ENCODE assay signal across 7 mouse cellular contexts in the genomic region with DNA sequence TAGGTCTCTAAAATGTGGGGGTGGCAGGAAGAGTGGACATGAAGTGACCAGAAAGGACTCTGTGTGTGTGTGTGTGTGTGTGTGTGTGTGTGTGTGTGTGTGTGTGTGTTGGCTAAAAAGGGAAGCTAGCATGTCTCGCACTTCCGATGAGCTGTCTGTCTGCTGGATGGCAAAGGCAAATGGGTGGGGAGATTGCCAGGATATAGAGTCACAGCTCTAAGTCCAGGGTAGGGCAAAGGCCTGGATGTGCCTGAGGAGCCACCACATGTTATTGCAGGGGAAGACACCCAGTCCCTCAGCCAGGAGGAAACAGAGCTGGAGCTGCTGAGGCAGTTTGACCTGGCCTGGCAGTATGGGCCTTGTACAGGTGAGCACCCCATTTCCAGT. TPM values are rescaled to one million over a fixed set of nuclear protein-coding genes. Genes with fewer than 3 reads are reported as not detected.
DNase-seq lines count a peak whose midpoint lies in the region; ATAC-seq lines count a peak whose summit lies in the region.

No protein-coding gene starts in this region.

- no peaks in the 10 kb centered on the region for H3K36me3 ChIP-seq in neural tube, embryonic 11.5 days (ENCODE audit: control insufficient read depth, insufficient read depth, low read length)
- H3K36me3 ChIP-seq in embryonic facial prominence, embryonic 12.5 days, result no peaks in the 10 kb centered on the region
- H3K36me3 ChIP-seq in intestine, embryonic 14.5 days (ENCODE audit: control insufficient read depth, insufficient read depth, low read length), result no peaks in the 10 kb centered on the region
- no peaks in the 10 kb centered on the region for H3K36me3 ChIP-seq in midbrain, embryonic 14.5 days (ENCODE audit: control insufficient read depth, insufficient read depth, low read length)

- no peak for DNase-seq in neural tube, embryonic 11.5 days (ENCODE audit: low spot score)
- no peak for DNase-seq in neural tube, embryonic 10.5 days (ENCODE audit: extremely low spot score, low spot score)
- DNase-seq in intestine, embryonic 14.5 days (ENCODE audit: low spot score), result no peak
- no peak for DNase-seq in midbrain, embryonic 14.5 days
- DNase-seq in adrenal gland, adult 18-20 months (ENCODE audit: low spot score in 2 of 2), result no peak
- no peak for DNase-seq in adrenal gland, postnatal 4 days (ENCODE audit: low spot score in 2 of 2)

- no peak overlapping the region for H3K27ac ChIP-seq in neural tube, embryonic 11.5 days (ENCODE audit: low read depth, low read length)
- H3K27ac ChIP-seq in embryonic facial prominence, embryonic 12.5 days, result peak overlapping the region; percentile 60
- peak overlapping the region; percentile 82 for H3K27ac ChIP-seq in intestine, embryonic 14.5 days (ENCODE audit: low read depth)
- peak overlapping the region; percentile 74 for H3K27ac ChIP-seq in midbrain, embryonic 14.5 days (replicated peaks; ENCODE audit: low read depth, low read length)

- peak overlapping the region; percentile 46 for H3K4me3 ChIP-seq in neural tube, embryonic 11.5 days (ENCODE audit: low read depth, low read length)
- peak overlapping the region; percentile 65 for H3K4me3 ChIP-seq in embryonic facial prominence, embryonic 12.5 days
- H3K4me3 ChIP-seq in intestine, embryonic 14.5 days (ENCODE audit: low read depth, low read length), result peak overlapping the region; percentile 62
- peak overlapping the region; percentile 55 for H3K4me3 ChIP-seq in midbrain, embryonic 14.5 days (replicated peaks; ENCODE audit: low read depth, low read length)

- peak overlapping the region; percentile 74 for H3K4me2 ChIP-seq in neural tube, embryonic 11.5 days (ENCODE audit: low read depth)
- peak overlapping the region; percentile 96 for H3K4me2 ChIP-seq in embryonic facial prominence, embryonic 12.5 days (replicated peaks)
- H3K4me2 ChIP-seq in intestine, embryonic 14.5 days (ENCODE audit: low read length), result peak overlapping the region; percentile 66
- peak overlapping the region; percentile 86 for H3K4me2 ChIP-seq in midbrain, embryonic 14.5 days (ENCODE audit: low read length)

- no peaks in the 10 kb centered on the region for H3K9me3 ChIP-seq in neural tube, embryonic 11.5 days (ENCODE audit: control insufficient read depth, low read length)
- H3K9me3 ChIP-seq in embryonic facial prominence, embryonic 12.5 days, result no peaks in the 10 kb centered on the region
- no peaks in the 10 kb centered on the region for H3K9me3 ChIP-seq in intestine, embryonic 14.5 days (ENCODE audit: control insufficient read depth, low read length)
- no peaks in the 10 kb centered on the region for H3K9me3 ChIP-seq in midbrain, embryonic 14.5 days (ENCODE audit: control insufficient read depth, low read length)

- WGBS in neural tube, embryonic 11.5 days, result 73% methylated on average over 2 of the region's 2 CpGs
- WGBS in embryonic facial prominence, embryonic 12.5 days, result 27% methylated on average over 2 of the region's 2 CpGs
- 41% methylated on average over 2 of the region's 2 CpGs for whole genome bisulfite sequencing in intestine, embryonic 14.5 days
- WGBS in midbrain, embryonic 14.5 days, result 52% methylated on average over 2 of the region's 2 CpGs

- peak overlapping the region; percentile 57 for H3K9ac ChIP-seq in neural tube, embryonic 11.5 days (ENCODE audit: low read length)
- peak overlapping the region; percentile 61 for H3K9ac ChIP-seq in embryonic facial prominence, embryonic 12.5 days
- H3K9ac ChIP-seq in intestine, embryonic 14.5 days (ENCODE audit: low read length), result peak overlapping the region; percentile 48
- peak overlapping the region; percentile 68 for H3K9ac ChIP-seq in midbrain, embryonic 14.5 days (replicated peaks; ENCODE audit: low read length)

- no peaks in the 10 kb centered on the region for H3K27me3 ChIP-seq in neural tube, embryonic 11.5 days (ENCODE audit: control insufficient read depth, insufficient read depth, low read length)
- peaks cover 4% of the 10 kb centered on the region for H3K27me3 ChIP-seq in embryonic facial prominence, embryonic 12.5 days
- no peaks in the 10 kb centered on the region for H3K27me3 ChIP-seq in intestine, embryonic 14.5 days (replicated peaks; ENCODE audit: control insufficient read depth, insufficient read depth, low read length)
- H3K27me3 ChIP-seq in midbrain, embryonic 14.5 days (ENCODE audit: control insufficient read depth, insufficient read depth, low read length), result no peaks in the 10 kb centered on the region

- no peak for ATAC-seq in neural tube, embryonic 11.5 days (ENCODE audit: insufficient read depth, low FRiP score, low TSS enrichment)
- no peak for ATAC-seq in embryonic facial prominence, embryonic 12.5 days (ENCODE audit: insufficient number of reproducible peaks, insufficient read depth, low FRiP score, low TSS enrichment)
- ATAC-seq in intestine, embryonic 14.5 days (replicated peaks; ENCODE audit: low FRiP score, low TSS enrichment, low read depth), result no peak
- no peak for ATAC-seq in midbrain, embryonic 14.5 days (ENCODE audit: low FRiP score, low TSS enrichment)

- peaks cover 3% of the 10 kb centered on the region; the same call in 1 of the 2 replicates for H3K4me1 ChIP-seq in neural tube, embryonic 11.5 days (ENCODE audit: control insufficient read depth, insufficient read depth, low read length)
- H3K4me1 ChIP-seq in embryonic facial prominence, embryonic 12.5 days, result peaks cover 20% of the 10 kb centered on the region
- peaks cover 21% of the 10 kb centered on the region for H3K4me1 ChIP-seq in intestine, embryonic 14.5 days (replicated peaks; ENCODE audit: control insufficient read depth, insufficient read depth, low read length)
- peaks cover 11% of the 10 kb centered on the region for H3K4me1 ChIP-seq in midbrain, embryonic 14.5 days (ENCODE audit: control insufficient read depth, insufficient read depth, low read length)

RNA-seq across cellular contexts. Expression of a gene that starts 0.5 kb away (rescaled TPM):
- 14.7 and 15.2 TPM in 2 replicates for polyA plus RNA-seq in neural tube, embryonic 11.5 days (2014; fragmentation: Nextera tagmentation; extraction: Ambion mirVana)
- polyA plus RNA-seq in embryonic facial prominence, embryonic 12.5 days (2016; fragmentation: Nextera tagmentation; extraction: Ambion mirVana), result 14.9 and 21.6 TPM in 2 replicates
- 30.8 and 30.9 TPM in 2 replicates for polyA plus RNA-seq in intestine, embryonic 14.5 days (2014; fragmentation: Nextera tagmentation; extraction: Ambion mirVana)
- 18.5 and 19.1 TPM in 2 replicates for polyA plus RNA-seq in midbrain, embryonic 14.5 days (2014; fragmentation: Nextera tagmentation; extraction: Ambion mirVana)
- 10 to 100 TPM; 41.0 to 44.4 TPM for total RNA-seq in adrenal gland, adult 18-20 months (2021)
- total RNA-seq in adrenal gland, postnatal 4 days (2021), result 10 to 100 TPM; 32.7 to 34.3 TPM

RNA-seq across cellular contexts. Expression of a gene that starts 18.0 kb away (rescaled TPM):
- polyA plus RNA-seq in neural tube, embryonic 11.5 days (2014; fragmentation: Nextera tagmentation; extraction: Ambion mirVana), result not detected in 2 replicates
- polyA plus RNA-seq in embryonic facial prominence, embryonic 12.5 days (2016; fragmentation: Nextera tagmentation; extraction: Ambion mirVana), result not detected in 2 replicates
- polyA plus RNA-seq in intestine, embryonic 14.5 days (2014; fragmentation: Nextera tagmentation; extraction: Ambion mirVana), result not detected in 2 replicates
- not detected in 2 replicates for polyA plus RNA-seq in midbrain, embryonic 14.5 days (2014; fragmentation: Nextera tagmentation; extraction: Ambion mirVana)
- not detected for total RNA-seq in adrenal gland, adult 18-20 months (2021)
- not detected for total RNA-seq in adrenal gland, postnatal 4 days (2021)

RNA-seq across cellular contexts. Expression of a gene that starts 18.1 kb away (rescaled TPM):
- polyA plus RNA-seq in neural tube, embryonic 11.5 days (2014; fragmentation: Nextera tagmentation; extraction: Ambion mirVana), result 0.81 and 1.7 TPM in 2 replicates
- 8.5 and 9.7 TPM in 2 replicates for polyA plus RNA-seq in embryonic facial prominence, embryonic 12.5 days (2016; fragmentation: Nextera tagmentation; extraction: Ambion mirVana)
- 6.9 and 7.5 TPM in 2 replicates for polyA plus RNA-seq in intestine, embryonic 14.5 days (2014; fragmentation: Nextera tagmentation; extraction: Ambion mirVana)
- 0.08 and 0.46 TPM in 2 replicates for polyA plus RNA-seq in midbrain, embryonic 14.5 days (2014; fragmentation: Nextera tagmentation; extraction: Ambion mirVana)
- 10 to 100 TPM in 1 of 2 experiments, 1 to 10 TPM in 1; 7.9 to 11.1 TPM for total RNA-seq in adrenal gland, adult 18-20 months (2021)
- 10 to 100 TPM; 10.0 to 10.7 TPM for total RNA-seq in adrenal gland, postnatal 4 days (2021)

RNA-seq across cellular contexts. Expression of a gene that starts 30.7 kb away (rescaled TPM):
- 39.1 and 45.8 TPM in 2 replicates for polyA plus RNA-seq in neural tube, embryonic 11.5 days (2014; fragmentation: Nextera tagmentation; extraction: Ambion mirVana)
- 42.7 and 45.2 TPM in 2 replicates for polyA plus RNA-seq in embryonic facial prominence, embryonic 12.5 days (2016; fragmentation: Nextera tagmentation; extraction: Ambion mirVana)
- 33.2 and 38.3 TPM in 2 replicates for polyA plus RNA-seq in intestine, embryonic 14.5 days (2014; fragmentation: Nextera tagmentation; extraction: Ambion mirVana)
- 20.3 and 22.7 TPM in 2 replicates for polyA plus RNA-seq in midbrain, embryonic 14.5 days (2014; fragmentation: Nextera tagmentation; extraction: Ambion mirVana)
- total RNA-seq in adrenal gland, adult 18-20 months (2021), result 1 to 10 TPM; 7.5 to 9.0 TPM
- 10 to 100 TPM; 14.7 to 16.2 TPM for total RNA-seq in adrenal gland, postnatal 4 days (2021)

RNA-seq across cellular contexts. Expression of a gene that starts 36.8 kb away (rescaled TPM):
- 2.3 and 3.6 TPM in 2 replicates for polyA plus RNA-seq in neural tube, embryonic 11.5 days (2014; fragmentation: Nextera tagmentation; extraction: Ambion mirVana)
- polyA plus RNA-seq in embryonic facial prominence, embryonic 12.5 days (2016; fragmentation: Nextera tagmentation; extraction: Ambion mirVana), result 11.1 and 11.5 TPM in 2 replicates
- 21.7 and 25.4 TPM in 2 replicates for polyA plus RNA-seq in intestine, embryonic 14.5 days (2014; fragmentation: Nextera tagmentation; extraction: Ambion mirVana)
- 8.8 and 12.8 TPM in 2 replicates for polyA plus RNA-seq in midbrain, embryonic 14.5 days (2014; fragmentation: Nextera tagmentation; extraction: Ambion mirVana)
- 10 to 100 TPM; 23.7 to 31.6 TPM for total RNA-seq in adrenal gland, adult 18-20 months (2021)
- 10 to 100 TPM; 37.6 to 40.9 TPM for total RNA-seq in adrenal gland, postnatal 4 days (2021)
